Mouse (Mus musculus) heart, adult 2 months (tissue): Measurements from ENCODE around the gene Sorl1.

Source experiments
- CTCF ChIP-seq: fragments of 200-600 bp; IDR thresholded peaks from 2 replicates; pipeline ENCODE4 v1.8.1; 2022; ENCODE audit warnings: antibody characterized with exemption, mild to moderate bottlenecking, moderate library complexity
- POLR2A ChIP-seq: fragments of 200-500 bp; IDR thresholded peaks from 2 replicates; pipeline ENCODE4 v1.6.1; 2011; ENCODE audit warnings: mild to moderate bottlenecking, low read depth, low read length, control low read depth; ENCODE audit not compliant: insufficient read depth

DNA sequence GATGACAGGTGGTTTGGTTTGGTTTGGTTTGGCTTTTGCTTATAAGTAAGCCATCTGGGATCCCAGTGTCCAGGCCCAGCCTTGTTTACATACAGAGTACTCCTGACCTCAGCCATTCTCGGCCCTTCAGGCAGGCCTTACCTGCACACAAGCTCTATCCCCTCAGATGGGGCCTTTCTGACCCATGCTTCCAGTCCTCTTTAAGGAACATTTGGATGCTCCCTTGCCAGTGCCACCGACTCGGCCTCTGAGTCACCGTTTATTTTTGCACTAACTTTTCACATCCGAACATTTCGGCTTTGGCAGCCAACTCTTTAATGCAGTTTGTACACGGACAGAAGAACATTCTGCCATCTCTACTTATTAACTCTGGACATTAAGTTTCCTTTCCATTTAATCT lies 20.6 kb downstream of the Sorl1 start:
- TF ChIP-seq POLR2A (no peak), CTCF (no peak)
